Mouse (Mus musculus): ENCODE measurements around the gene Fxyd7. TPM values are rescaled to one million over a fixed set of nuclear protein-coding genes. Genes with fewer than 3 reads are reported as not detected.

Gene Fxyd7
- polyA plus RNA-seq, 1 experiment, result not detected

DNA sequence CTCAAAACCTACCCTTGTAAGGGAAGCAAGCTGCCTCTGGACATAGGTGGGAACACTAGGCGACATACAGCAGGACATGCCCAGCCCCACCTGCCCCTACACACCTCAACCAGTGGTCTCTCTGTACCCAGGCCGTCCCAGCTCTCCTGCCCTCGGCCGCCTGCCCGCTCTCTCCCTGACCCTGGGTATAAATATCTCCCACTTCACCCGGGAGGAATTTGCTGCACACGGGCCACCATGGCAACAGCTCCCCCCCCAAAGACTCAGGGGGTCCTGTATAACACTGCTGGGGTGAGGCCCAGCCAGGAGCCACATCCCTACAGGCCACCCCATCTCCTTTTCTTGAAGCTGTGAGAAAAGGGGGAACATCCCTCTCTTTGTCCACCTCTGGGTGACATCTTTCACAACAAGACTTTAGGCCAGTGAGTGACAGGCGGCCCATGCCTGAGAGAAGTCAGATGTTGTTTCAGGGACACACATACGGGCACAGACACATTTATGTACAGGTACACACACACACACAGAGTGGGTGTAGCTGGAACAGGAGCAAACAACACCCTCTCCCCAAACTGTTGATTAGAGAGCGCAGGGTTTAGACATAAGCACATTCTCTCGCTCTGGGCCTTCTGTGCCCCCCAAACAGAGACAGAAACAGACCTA lies 3.5 kb upstream of the Fxyd7 start:
- TF ChIP-seq CTCF (IDR thresholded peaks at IDR 0.05; ENCODE audit: borderline replicate concordance, insufficient read depth, low read length) (no peak), POLR2A (IDR thresholded peaks at IDR 0.05; ENCODE audit: low read depth, low read length) (no peak)
- Histone ChIP-seq H3K27ac (ENCODE audit: insufficient read depth, low read length) (no peak overlapping the region), H3K4me1 (ENCODE audit: control insufficient read depth, insufficient read depth, low read length) (no peaks in the 10 kb centered on the region), H3K4me3 (ENCODE audit: insufficient read depth, low read length) (no peak overlapping the region)

- Histone ChIP-seq H3K27ac (ENCODE audit: insufficient read depth, low read length) (no peak overlapping the region), H3K4me3 (ENCODE audit: insufficient read depth, low read length) (no peak overlapping the region), H3K4me1 (ENCODE audit: control insufficient read depth, insufficient read depth, low read length) (no peaks in the 10 kb centered on the region)
- no peak for TF ChIP-seq POLR2A (IDR thresholded peaks at IDR 0.05; ENCODE audit: low read depth, low read length)
- TF ChIP-seq CTCF (IDR thresholded peaks at IDR 0.05; ENCODE audit: borderline replicate concordance, insufficient read depth, low read length), result no peak
These were observed 2.7 kb upstream of the Fxyd7 start for GRCm38 (mm10) chr7:31053882-31054447.

DNA sequence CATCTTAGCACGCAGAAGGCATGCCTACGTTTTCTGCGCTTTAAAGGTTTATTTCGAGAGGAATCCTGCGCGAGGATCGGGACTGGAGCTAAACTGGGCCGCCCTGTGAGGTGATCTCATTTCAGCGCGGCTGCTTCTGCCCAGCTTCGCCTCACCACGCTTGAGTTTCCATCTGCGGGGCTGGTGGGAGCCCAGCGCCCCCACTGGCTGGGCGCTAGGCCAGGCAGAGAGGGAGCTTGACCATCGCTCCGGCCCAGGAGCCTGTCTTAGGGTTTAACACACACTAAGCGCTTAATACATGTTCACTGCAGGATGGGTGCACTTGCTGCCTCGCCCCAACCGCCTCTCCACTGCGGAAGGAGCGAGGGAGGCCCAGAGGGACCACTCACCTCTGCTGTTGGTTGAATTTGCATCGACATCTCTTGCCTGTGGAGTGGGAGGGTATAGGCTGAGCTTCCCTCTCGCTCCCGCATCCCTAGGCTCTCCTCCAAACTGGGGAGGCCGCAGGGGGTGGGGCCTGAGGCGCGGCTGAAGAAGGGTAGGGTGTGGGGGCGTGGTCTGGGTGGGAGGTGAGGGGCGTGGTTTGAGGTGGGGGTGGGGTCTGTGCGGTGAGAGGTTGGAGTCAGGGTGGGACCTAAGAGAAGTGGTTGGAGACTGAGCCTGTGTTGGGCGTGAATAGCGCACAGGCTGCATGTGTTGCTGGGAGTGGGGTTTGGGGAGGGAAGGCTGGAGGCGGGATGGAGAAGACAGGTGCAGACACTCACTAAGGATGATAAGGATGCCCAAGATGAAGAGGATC lies 1.6 kb upstream of the Fxyd7 start:
- no peaks in the 10 kb centered on the region for H3K4me1 ChIP-seq (ENCODE audit: control insufficient read depth, insufficient read depth, low read length)
- H3K27ac ChIP-seq (ENCODE audit: insufficient read depth, low read length), result no peak overlapping the region
- 0 out of 2 replicates have a peak, but pooled peaks have one; percentile 7 for TF ChIP-seq CTCF (IDR thresholded peaks at IDR 0.05; ENCODE audit: borderline replicate concordance, insufficient read depth, low read length)
- TF ChIP-seq POLR2A (IDR thresholded peaks at IDR 0.05; ENCODE audit: low read depth, low read length), result no peak
- H3K4me3 ChIP-seq (ENCODE audit: insufficient read depth, low read length), result no peak overlapping the region

DNA sequence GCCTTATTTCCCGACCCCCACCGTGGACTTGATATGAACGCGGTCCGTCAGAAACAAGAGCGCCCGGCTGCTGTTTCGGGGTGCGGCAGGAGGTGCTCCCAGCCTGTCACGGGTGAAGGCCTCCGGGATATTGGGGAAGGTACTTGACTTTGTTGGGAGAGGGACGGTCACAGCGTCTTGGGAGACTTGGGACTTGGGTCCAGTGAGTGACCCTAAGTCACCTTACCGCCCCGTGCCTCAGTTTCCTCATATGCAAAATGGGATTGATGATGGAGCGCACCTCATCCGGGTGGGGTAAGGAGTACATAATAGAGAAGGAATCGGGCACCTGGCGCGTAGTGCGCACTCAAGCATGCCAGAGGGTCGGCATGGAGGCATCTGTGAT lies 976 bp upstream of the Fxyd7 start:
- no peak for TF ChIP-seq CTCF (IDR thresholded peaks at IDR 0.05; ENCODE audit: borderline replicate concordance, insufficient read depth, low read length)
- no peak for TF ChIP-seq POLR2A (IDR thresholded peaks at IDR 0.05; ENCODE audit: low read depth, low read length)
- Histone ChIP-seq H3K4me3 (ENCODE audit: insufficient read depth, low read length) (no peak overlapping the region), H3K4me1 (ENCODE audit: control insufficient read depth, insufficient read depth, low read length) (no peaks in the 10 kb centered on the region), H3K27ac (ENCODE audit: insufficient read depth, low read length) (no peak overlapping the region)

- no peak overlapping the region for H3K27ac ChIP-seq (ENCODE audit: insufficient read depth, low read length)
- TF ChIP-seq POLR2A (IDR thresholded peaks at IDR 0.05; ENCODE audit: low read depth, low read length), result no peak
- TF ChIP-seq CTCF (IDR thresholded peaks at IDR 0.05; ENCODE audit: borderline replicate concordance, insufficient read depth, low read length), result no peak
- H3K4me1 ChIP-seq (ENCODE audit: control insufficient read depth, insufficient read depth, low read length), result no peaks in the 10 kb centered on the region
- no peak overlapping the region for H3K4me3 ChIP-seq (ENCODE audit: insufficient read depth, low read length)
These were observed 346 bp downstream of the Fxyd7 start for GRCm38 (mm10) chr7:31050921-31051320.

DNA sequence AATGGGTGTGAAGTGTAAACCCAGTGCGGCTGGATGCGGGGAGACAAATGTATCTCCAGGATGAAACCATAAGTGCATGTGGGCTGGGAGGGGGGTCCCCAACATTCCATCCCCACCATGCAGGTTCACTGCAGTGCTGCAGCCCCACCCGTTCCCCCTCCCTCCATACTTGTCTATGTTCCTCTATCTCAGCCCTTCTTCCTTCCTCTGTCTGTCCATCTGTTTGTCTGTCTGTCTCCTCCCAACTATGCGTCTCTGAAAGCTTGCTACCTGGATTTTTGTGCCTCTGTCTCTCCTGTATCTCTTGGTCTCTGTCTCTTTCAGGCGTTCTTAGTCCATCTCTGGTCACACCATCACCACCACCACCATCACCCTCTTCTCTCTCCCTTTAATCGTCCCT lies 780 bp downstream of the Fxyd7 start:
- no peak overlapping the region for H3K4me3 ChIP-seq (ENCODE audit: insufficient read depth, low read length)
- no peaks in the 10 kb centered on the region for H3K4me1 ChIP-seq (ENCODE audit: control insufficient read depth, insufficient read depth, low read length)
- no peak overlapping the region for H3K27ac ChIP-seq (ENCODE audit: insufficient read depth, low read length)
- TF ChIP-seq CTCF (IDR thresholded peaks at IDR 0.05; ENCODE audit: borderline replicate concordance, insufficient read depth, low read length), result no peak
- TF ChIP-seq POLR2A (IDR thresholded peaks at IDR 0.05; ENCODE audit: low read depth, low read length), result no peak

- TF ChIP-seq CTCF (IDR thresholded peaks at IDR 0.05; ENCODE audit: borderline replicate concordance, insufficient read depth, low read length) (no peak), POLR2A (IDR thresholded peaks at IDR 0.05; ENCODE audit: low read depth, low read length) (no peak)
- H3K4me1 ChIP-seq (ENCODE audit: control insufficient read depth, insufficient read depth, low read length), result no peaks in the 10 kb centered on the region
- no peak overlapping the region for H3K27ac ChIP-seq (ENCODE audit: insufficient read depth, low read length)
- no peak overlapping the region for H3K4me3 ChIP-seq (ENCODE audit: insufficient read depth, low read length)
These were observed 1.4 kb downstream of the Fxyd7 start for GRCm38 (mm10) chr7:31049846-31050281.

GRCm38 (mm10) chr7:31049135-31049845 lies 2.0 kb downstream of the Fxyd7 start:
- no peak overlapping the region for H3K4me3 ChIP-seq (ENCODE audit: insufficient read depth, low read length)
- TF ChIP-seq POLR2A (IDR thresholded peaks at IDR 0.05; ENCODE audit: low read depth, low read length) (no peak), CTCF (IDR thresholded peaks at IDR 0.05; ENCODE audit: borderline replicate concordance, insufficient read depth, low read length) (no peak)
- H3K4me1 ChIP-seq (ENCODE audit: control insufficient read depth, insufficient read depth, low read length), result no peaks in the 10 kb centered on the region

GRCm38 (mm10) chr7:31042431-31042910 lies 8.8 kb downstream of the Fxyd7 start, which contains the start of gene Fxyd5:
Gene Fxyd5, minus strand, starts transcription at chr7:31042481.
- TF ChIP-seq CTCF (IDR thresholded peaks at IDR 0.05; ENCODE audit: borderline replicate concordance, insufficient read depth, low read length) (no peak), POLR2A (IDR thresholded peaks at IDR 0.05; ENCODE audit: low read depth, low read length) (no peak)

More at GRCm38 (mm10) chr7:31049135-31049845, 2.0 kb downstream of the Fxyd7 start:
- no peak overlapping the region for H3K27ac ChIP-seq (ENCODE audit: insufficient read depth, low read length)

More at GRCm38 (mm10) chr7:31042431-31042910, 8.8 kb downstream of the Fxyd7 start, which contains the start of gene Fxyd5:
- H3K4me1 ChIP-seq (ENCODE audit: control insufficient read depth, insufficient read depth, low read length), result 0 out of 2 replicates have a peak, but pooled peaks cover 3% of the 10 kb centered on the region
- no peak within 1 kb of the TSS for H3K27ac ChIP-seq (ENCODE audit: insufficient read depth, low read length)
- peak within 1 kb of the TSS; percentile 60 for H3K4me3 ChIP-seq (ENCODE audit: insufficient read depth, low read length)

Data from embryonic fibroblast, embryonic 13.5 days (primary cell).